Mouse (Mus musculus) embryonic fibroblast, embryonic 13.5 days (primary cell): ENCODE data around the gene Capn11. TPM values are rescaled to one million over a fixed set of nuclear protein-coding genes. Genes with fewer than 3 reads are reported as not detected.
A peak's percentile ranks its signal among the peaks of the same experiment; 100 is the strongest.

Experiments
- H3K27ac ChIP-seq: 2 replicates; pipeline ENCODE4 v1.5.1; 2012; ENCODE audit warnings: low read length, control low read depth, inconsistent platforms; ENCODE audit not compliant: insufficient read depth
- H3K4me1 ChIP-seq: 2 replicates; pipeline ENCODE4 v1.6.1; 2011; ENCODE audit warnings: low read length; ENCODE audit not compliant: control insufficient read depth, insufficient read depth
- H3K4me3 ChIP-seq: 2 replicates; pipeline ENCODE4 v1.5.1; 2011; ENCODE audit warnings: mild to moderate bottlenecking, control low read depth, low read length; ENCODE audit not compliant: insufficient read depth
- CTCF ChIP-seq: IDR thresholded peaks from 2 replicates; pipeline ENCODE4 v1.5.1; 2011; ENCODE audit warnings: mild to moderate bottlenecking, control low read depth, low read length, moderate library complexity, borderline replicate concordance; ENCODE audit not compliant: insufficient read depth
- POLR2A ChIP-seq: IDR thresholded peaks from 2 replicates; pipeline ENCODE4 v1.6.1; 2011; ENCODE audit warnings: low read depth, mild to moderate bottlenecking, control low read depth, low read length, moderate library complexity
- polyA plus RNA-seq: library from polyadenylated mRNA; stranded (reverse); fragments of >200 nt; gene quantifications from 2 replicates; pipeline ENCODE4 v1.2.4, GENCODE M21; 2011; ENCODE audit warnings: low read depth; ENCODE audit not compliant: missing spikeins, insufficient read length

The Capn11 gene
- polyA plus RNA-seq, 1 experiment, result not detected

GRCm38 (mm10) chr17:45616679-45617078 is 42.4 kb downstream of the Capn11 start:
- no peak overlapping the region for H3K4me3 ChIP-seq
- H3K27ac ChIP-seq, result peak overlapping the region; percentile 65
- no peak for TF ChIP-seq CTCF
- no peak for TF ChIP-seq POLR2A
- H3K4me1 ChIP-seq, result peaks cover 7% of the 10 kb centered on the region; the same call in 1 of the 2 replicates

GRCm38 (mm10) chr17:45616046-45616650 is 43.0 kb downstream of the Capn11 start:
- Histone ChIP-seq H3K4me3 (no peak overlapping the region), H3K4me1 (peaks cover 7% of the 10 kb centered on the region; the same call in 1 of the 2 replicates), H3K27ac (peak overlapping the region; percentile 65)
- TF ChIP-seq CTCF (no peak), POLR2A (no peak)

GRCm38 (mm10) chr17:45612921-45613320 is 46.2 kb downstream of the Capn11 start:
- H3K27ac ChIP-seq, result no peak overlapping the region
- no peaks in the 10 kb centered on the region for H3K4me1 ChIP-seq
- TF ChIP-seq POLR2A (no peak), CTCF (no peak)
- H3K4me3 ChIP-seq, result no peak overlapping the region

- Histone ChIP-seq H3K4me3 (no peak overlapping the region), H3K27ac (no peak overlapping the region), H3K4me1 (no peaks in the 10 kb centered on the region)
- TF ChIP-seq CTCF (no peak), POLR2A (no peak)
Measured at GRCm38 (mm10) chr17:45612008-45612407, 47.1 kb downstream of the Capn11 start.

- TF ChIP-seq CTCF (no peak), POLR2A (no peak)
- Histone ChIP-seq H3K4me3 (no peak overlapping the region), H3K4me1 (no peaks in the 10 kb centered on the region), H3K27ac (no peak overlapping the region)
Measured at GRCm38 (mm10) chr17:45610144-45610866, 48.8 kb downstream of the Capn11 start.

- TF ChIP-seq POLR2A (no peak), CTCF (no peak)
- Histone ChIP-seq H3K4me1 (no peaks in the 10 kb centered on the region), H3K27ac (no peak overlapping the region), H3K4me3 (no peak overlapping the region)
Measured at GRCm38 (mm10) chr17:45608396-45608795, 50.7 kb downstream of the Capn11 start.

GRCm38 (mm10) chr17:45606992-45607879 is 51.9 kb downstream of the Capn11 start:
- Histone ChIP-seq H3K4me1 (no peaks in the 10 kb centered on the region), H3K4me3 (no peak overlapping the region), H3K27ac (no peak overlapping the region)
- TF ChIP-seq POLR2A (no peak), CTCF (no peak)

GRCm38 (mm10) chr17:45602984-45603383 is 56.1 kb downstream of the Capn11 start:
- no peak for TF ChIP-seq CTCF
- no peak for TF ChIP-seq POLR2A
- H3K27ac ChIP-seq, result no peak overlapping the region

GRCm38 (mm10) chr17:45601877-45602304 is 57.2 kb downstream of the Capn11 start, which contains the start of gene Mymx:
Gene Mymx (minus strand): TSS chr17:45602102.
- Histone ChIP-seq H3K4me1 (peaks cover under 1% of the 10 kb centered on the region; the same call in 1 of the 2 replicates), H3K4me3 (no peak within 1 kb of the TSS), H3K27ac (no peak within 1 kb of the TSS)
- TF ChIP-seq CTCF (no peak), POLR2A (no peak)

More at GRCm38 (mm10) chr17:45602984-45603383, 56.1 kb downstream of the Capn11 start:
- no peak overlapping the region for H3K4me3 ChIP-seq
- H3K4me1 ChIP-seq, result no peaks in the 10 kb centered on the region
